Mouse (Mus musculus): ENCODE results near the gene Selenbp1.
"Not testable (repeated sequence)": the region's sequence is repeated elsewhere in the genome, so short reads cannot be mapped to it uniquely, and the experiment has no call there.

The Selenbp1 gene

DNA sequence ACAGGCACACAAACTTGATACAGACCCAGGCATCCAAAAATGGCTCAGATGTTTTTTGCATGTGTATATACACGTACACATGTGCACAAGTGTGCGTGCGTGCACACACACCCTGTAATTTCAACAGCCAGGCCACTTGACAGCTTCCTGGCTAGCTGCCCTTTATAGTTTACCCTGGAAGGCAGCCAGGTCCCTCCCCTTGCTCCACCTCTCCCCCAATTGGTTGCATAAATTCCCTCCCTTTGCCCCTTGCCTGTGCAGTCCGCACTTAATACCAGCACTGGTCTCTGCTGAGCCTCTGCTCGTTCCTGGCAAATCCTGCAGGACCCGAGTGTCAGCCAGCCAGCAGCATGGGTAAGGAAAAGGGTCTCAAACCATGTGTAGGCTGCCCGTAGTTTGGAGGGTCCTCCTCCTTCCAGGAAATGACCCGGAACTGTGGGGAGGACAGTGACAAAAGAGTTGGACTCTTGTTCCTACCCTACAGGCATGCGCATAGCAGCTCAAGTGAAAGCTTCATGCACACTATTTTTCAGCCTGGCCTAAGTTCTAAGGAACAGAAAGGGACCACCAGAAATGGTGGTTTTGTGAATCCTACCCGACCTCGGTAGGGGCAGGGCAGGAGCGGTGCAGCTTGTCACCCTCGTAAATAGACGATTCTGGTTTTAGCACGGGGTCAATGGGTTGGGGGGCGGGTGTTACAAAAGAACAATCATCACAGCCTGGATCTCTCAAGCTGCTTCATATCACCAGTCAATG is at the start of gene Selenbp1:
Selenbp1 (plus strand) TSS at position 248 of the 756 bp plus-strand sequence.
- peak; percentile 22 to 30 for DNase-seq (ENCODE audit: low spot score in 2 of 2)

GRCm38 (mm10) chr3:94886316-94887224 is 46.3 kb upstream of the Selenbp1 start, which contains the start of gene Psmb4:
Gene Psmb4 (minus strand): TSS chr3:94886961.
- DNase-seq (ENCODE audit: low spot score in 2 of 2), result peak; percentile 68 to 70

GRCm38 (mm10) chr3:94888595-94888994 is 44.3 kb upstream of the Selenbp1 start:
- DNase-seq (ENCODE audit: low spot score in 2 of 2), result no peak

DNA sequence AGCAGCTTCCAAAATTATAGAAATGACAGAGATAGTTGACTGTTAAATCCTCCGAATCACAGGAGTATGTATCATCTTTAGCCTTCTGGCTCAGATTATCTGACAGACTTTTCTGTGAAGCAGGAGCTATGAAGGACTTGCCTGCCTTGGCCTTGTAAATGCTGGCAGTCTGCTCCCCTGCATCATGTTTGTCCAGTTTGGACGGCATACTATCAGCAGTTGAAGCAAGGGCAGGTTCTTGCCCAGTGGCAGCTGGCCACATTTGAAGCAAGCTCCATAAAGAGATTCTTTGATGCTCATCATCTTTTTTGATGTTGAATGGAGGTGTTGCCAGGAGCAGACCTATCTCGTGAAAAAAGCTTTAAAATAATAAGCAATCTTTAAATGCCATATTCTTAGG is 38.8 kb upstream of the Selenbp1 start:
- no peak for DNase-seq (ENCODE audit: low spot score in 2 of 2)

DNA sequence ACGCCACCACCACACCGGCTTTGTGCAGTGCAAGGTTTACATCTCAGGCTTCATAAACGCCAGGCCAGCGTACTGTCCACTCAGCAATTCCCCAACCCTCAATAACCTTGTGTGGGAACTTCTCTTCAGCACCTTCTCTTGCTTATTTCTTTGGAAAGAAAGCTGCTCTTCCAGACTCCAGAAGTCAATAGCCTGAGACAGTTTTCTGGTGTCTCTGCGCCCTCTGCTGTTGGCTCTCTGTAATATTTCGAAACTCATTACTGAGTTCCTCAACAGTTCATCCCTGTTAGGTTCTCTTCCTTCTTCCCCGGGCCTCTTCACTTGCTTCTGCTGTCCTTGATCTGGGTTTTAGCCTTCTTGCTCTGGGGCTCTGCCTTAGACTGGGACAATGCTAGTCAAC is 30.1 kb upstream of the Selenbp1 start:
- peak in 1 of 2 experiments; percentile 63 for DNase-seq (ENCODE audit: low spot score in 2 of 2)

GRCm38 (mm10) chr3:94904759-94905158 is 28.1 kb upstream of the Selenbp1 start:
- DNase-seq (ENCODE audit: low spot score in 2 of 2), result not testable (repeated sequence)

GRCm38 (mm10) chr3:94906482-94906881 is 26.4 kb upstream of the Selenbp1 start:
- DNase-seq (ENCODE audit: low spot score in 2 of 2), result no peak

- DNase-seq (ENCODE audit: low spot score in 2 of 2), result no peak
Measured at GRCm38 (mm10) chr3:94911050-94911693, 21.7 kb upstream of the Selenbp1 start.

- no peak for DNase-seq (ENCODE audit: low spot score in 2 of 2)
Measured at GRCm38 (mm10) chr3:94913801-94914200, 19.1 kb upstream of the Selenbp1 start.

- no peak for DNase-seq (ENCODE audit: low spot score in 2 of 2)
Measured at GRCm38 (mm10) chr3:94915903-94916741, 16.7 kb upstream of the Selenbp1 start.

- peak in 1 of 2 experiments; percentile 19 for DNase-seq (ENCODE audit: low spot score in 2 of 2)
Measured at GRCm38 (mm10) chr3:94917816-94918361, 15.0 kb upstream of the Selenbp1 start.

- no peak for DNase-seq (ENCODE audit: low spot score in 2 of 2)
Measured at GRCm38 (mm10) chr3:94918845-94919244, 14.0 kb upstream of the Selenbp1 start.

GRCm38 (mm10) chr3:94921104-94921503 is 11.8 kb upstream of the Selenbp1 start:
- no peak for DNase-seq (ENCODE audit: low spot score in 2 of 2)

- no peak for DNase-seq (ENCODE audit: low spot score in 2 of 2)
Measured at GRCm38 (mm10) chr3:94922333-94922732, 10.5 kb upstream of the Selenbp1 start.

- no peak for DNase-seq (ENCODE audit: low spot score in 2 of 2)
Measured at GRCm38 (mm10) chr3:94924688-94925087, 8.2 kb upstream of the Selenbp1 start.

DNA sequence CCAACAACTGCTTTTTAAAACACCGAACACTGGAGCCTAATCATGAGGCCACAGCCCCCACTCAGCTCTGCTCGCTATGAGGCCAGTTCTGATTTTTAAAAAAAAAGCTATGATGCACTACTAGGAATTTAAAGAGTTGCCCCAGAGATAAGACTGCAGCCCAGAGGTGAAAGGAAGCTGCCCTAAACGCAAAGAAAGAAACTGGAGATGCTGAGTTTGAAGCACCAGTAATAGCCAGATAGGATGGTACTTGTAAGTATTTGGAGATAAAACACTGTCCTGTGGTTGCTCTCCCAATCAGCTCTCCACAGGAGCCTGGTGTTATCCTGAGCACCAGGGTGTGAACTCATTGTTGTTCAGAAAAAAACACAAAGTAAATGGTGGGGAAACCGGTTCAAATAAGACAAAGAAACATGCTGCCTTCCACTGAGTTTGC is 6.5 kb upstream of the Selenbp1 start:
- not testable (repeated sequence) for DNase-seq (ENCODE audit: low spot score in 2 of 2)

DNA sequence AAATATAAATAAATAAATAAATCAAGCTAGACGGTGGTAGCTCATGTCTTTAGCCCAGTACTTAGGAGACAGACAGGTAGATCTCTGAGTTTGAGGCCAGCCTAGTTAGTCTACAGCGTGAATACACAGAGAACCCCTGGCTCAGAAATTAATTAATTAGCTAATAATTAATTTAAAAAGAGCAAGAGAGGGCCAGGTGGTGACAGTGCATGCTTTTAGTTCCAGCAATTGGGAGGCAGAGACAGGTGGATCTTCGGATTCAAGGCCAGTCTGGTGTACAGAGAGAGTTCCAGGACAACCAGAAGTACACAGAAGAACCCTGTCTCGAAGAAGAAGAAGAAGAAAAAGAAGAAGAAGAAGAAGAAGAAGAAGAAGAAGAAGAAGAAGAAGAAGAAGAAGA is 3.9 kb upstream of the Selenbp1 start:
- DNase-seq (ENCODE audit: low spot score in 2 of 2), result not testable (repeated sequence)

- not testable (repeated sequence) for DNase-seq (ENCODE audit: low spot score in 2 of 2)
Measured at GRCm38 (mm10) chr3:94930386-94931266, 2.2 kb upstream of the Selenbp1 start.

DNA sequence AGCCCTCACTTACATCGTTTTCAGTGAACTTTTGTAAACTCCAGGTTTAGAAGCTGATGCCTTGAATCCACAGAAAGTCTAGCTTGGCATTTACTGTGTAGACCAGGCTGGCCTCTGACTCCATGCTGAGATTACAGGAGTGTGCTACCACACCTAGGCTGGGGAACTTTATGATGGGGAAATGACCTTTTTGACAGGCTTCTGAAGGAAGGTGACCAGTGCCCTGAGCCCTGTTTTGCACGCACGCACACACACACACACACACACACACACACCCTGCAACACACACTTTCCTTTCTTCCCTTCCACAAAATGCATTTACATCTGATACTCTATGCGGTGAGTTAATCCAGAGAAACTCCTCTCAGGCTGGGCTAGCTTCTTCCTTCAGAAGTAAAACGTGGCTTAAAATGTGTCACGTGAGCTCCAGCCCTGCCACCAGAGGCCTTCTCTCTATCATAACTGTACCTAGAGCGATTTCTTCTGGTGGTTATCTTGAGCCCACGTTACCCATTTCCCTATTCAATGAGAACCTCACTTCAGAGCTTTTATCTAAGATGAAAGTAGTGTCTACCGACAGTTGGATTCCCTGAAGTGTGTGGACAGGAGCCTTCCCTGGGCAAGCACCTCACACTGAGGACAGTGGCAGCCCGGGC is 1.3 kb upstream of the Selenbp1 start:
- DNase-seq (ENCODE audit: low spot score in 2 of 2), result not testable (repeated sequence)

Data from frontal cortex, postnatal 25 days (tissue).